Mouse (Mus musculus): Measurements from ENCODE around the gene Acd. TPM values are rescaled to one million over a fixed set of nuclear protein-coding genes. Genes with fewer than 3 reads are reported as not detected.
A peak's percentile ranks its signal among the peaks of the same experiment; 100 is the strongest.

Acd gene
- polyA plus RNA-seq, 1 experiment from 2014 or later, result 67.6 TPM

- Histone ChIP-seq H3K4me3 (ENCODE audit: low read length) (no peak overlapping the region), H3K27me3 (ENCODE audit: insufficient read depth, low read length) (no peaks in the 10 kb centered on the region), H3K4me2 (replicated peaks; ENCODE audit: low read depth, low read length) (no peak overlapping the region), H3K9me3 (ENCODE audit: low read length) (no peaks in the 10 kb centered on the region), H3K9ac (replicated peaks; ENCODE audit: low read length) (no peak overlapping the region), H3K36me3 (ENCODE audit: insufficient read depth, low read length) (peaks cover 19% of the 10 kb centered on the region), H3K4me1 (ENCODE audit: insufficient read depth, low read length) (peaks cover 33% of the 10 kb centered on the region), H3K27ac (ENCODE audit: low read length) (no peak overlapping the region)
- 92% methylated on average over 34 of the region's 34 CpGs for WGBS
- ATAC-seq (ENCODE audit: low FRiP score, low TSS enrichment), result no peak
These were observed 3.4 kb upstream of the Acd start for GRCm38 (mm10) chr8:105704146-105704812.

- Histone ChIP-seq H3K9ac (replicated peaks; ENCODE audit: low read length) (no peak overlapping the region), H3K4me2 (replicated peaks; ENCODE audit: low read depth, low read length) (no peak overlapping the region), H3K27ac (ENCODE audit: low read length) (no peak overlapping the region), H3K36me3 (ENCODE audit: insufficient read depth, low read length) (peaks cover 29% of the 10 kb centered on the region), H3K27me3 (ENCODE audit: insufficient read depth, low read length) (no peaks in the 10 kb centered on the region), H3K9me3 (ENCODE audit: low read length) (no peaks in the 10 kb centered on the region), H3K4me3 (ENCODE audit: low read length) (no peak overlapping the region), H3K4me1 (ENCODE audit: insufficient read depth, low read length) (peaks cover 33% of the 10 kb centered on the region)
- ATAC-seq (ENCODE audit: low FRiP score, low TSS enrichment), result no peak
- WGBS, result 91% methylated on average over 24 of the region's 24 CpGs
These were observed 2.0 kb upstream of the Acd start for GRCm38 (mm10) chr8:105702731-105703415.

- Histone ChIP-seq H3K9me3 (ENCODE audit: low read length) (no peaks in the 10 kb centered on the region), H3K4me1 (ENCODE audit: insufficient read depth, low read length) (peaks cover 29% of the 10 kb centered on the region), H3K36me3 (ENCODE audit: insufficient read depth, low read length) (peaks cover 38% of the 10 kb centered on the region), H3K4me3 (ENCODE audit: low read length) (peak overlapping the region; percentile 71), H3K27me3 (ENCODE audit: insufficient read depth, low read length) (no peaks in the 10 kb centered on the region), H3K27ac (ENCODE audit: low read length) (peak overlapping the region; percentile 65), H3K4me2 (replicated peaks; ENCODE audit: low read depth, low read length) (peak overlapping the region; percentile 93), H3K9ac (replicated peaks; ENCODE audit: low read length) (peak overlapping the region; percentile 74)
- 39% methylated on average over 18 of the region's 18 CpGs for WGBS
- ATAC-seq (ENCODE audit: low FRiP score, low TSS enrichment), result 0 out of 2 replicates have a peak, but pooled peaks have one; percentile 6
These were observed 1.1 kb upstream of the Acd start for GRCm38 (mm10) chr8:105702001-105702401.

DNA sequence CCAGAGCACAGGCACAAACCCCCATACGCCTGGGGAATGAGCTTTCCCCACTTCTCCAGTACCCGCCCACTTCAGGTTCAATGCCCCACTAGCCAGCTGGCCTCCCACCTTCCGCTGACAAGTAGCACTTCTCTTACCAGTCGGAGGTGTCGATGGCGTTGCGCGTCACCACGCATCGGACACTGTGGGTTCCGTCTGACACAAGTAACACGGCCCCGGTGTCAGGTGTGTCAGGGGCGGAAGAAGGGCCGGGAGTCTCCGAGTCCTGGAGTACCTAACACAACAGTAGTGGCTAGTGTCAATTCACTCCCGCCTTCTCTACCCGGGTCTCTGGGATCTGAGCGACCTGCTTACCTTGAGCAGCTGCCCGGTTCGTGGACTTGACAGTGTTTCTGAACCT, 336 bp downstream of the Acd start:
- WGBS, result under 1% methylated on average over 21 of the region's 21 CpGs
- Histone ChIP-seq H3K4me1 (ENCODE audit: insufficient read depth, low read length) (peaks cover 19% of the 10 kb centered on the region), H3K9me3 (ENCODE audit: low read length) (no peaks in the 10 kb centered on the region), H3K27ac (ENCODE audit: low read length) (peak overlapping the region; percentile 95), H3K9ac (replicated peaks; ENCODE audit: low read length) (peak overlapping the region; percentile 74), H3K4me3 (ENCODE audit: low read length) (peak overlapping the region; percentile 71), H3K36me3 (ENCODE audit: insufficient read depth, low read length) (peaks cover 41% of the 10 kb centered on the region), H3K4me2 (replicated peaks; ENCODE audit: low read depth, low read length) (peak overlapping the region; percentile 93), H3K27me3 (ENCODE audit: insufficient read depth, low read length) (no peaks in the 10 kb centered on the region)
- peak; percentile 39 for ATAC-seq (ENCODE audit: low FRiP score, low TSS enrichment)

GRCm38 (mm10) chr8:105699488-105700215, 1.2 kb downstream of the Acd start:
- 89% methylated on average over 11 of the region's 11 CpGs for WGBS
- ATAC-seq (ENCODE audit: low FRiP score, low TSS enrichment), result no peak

DNA sequence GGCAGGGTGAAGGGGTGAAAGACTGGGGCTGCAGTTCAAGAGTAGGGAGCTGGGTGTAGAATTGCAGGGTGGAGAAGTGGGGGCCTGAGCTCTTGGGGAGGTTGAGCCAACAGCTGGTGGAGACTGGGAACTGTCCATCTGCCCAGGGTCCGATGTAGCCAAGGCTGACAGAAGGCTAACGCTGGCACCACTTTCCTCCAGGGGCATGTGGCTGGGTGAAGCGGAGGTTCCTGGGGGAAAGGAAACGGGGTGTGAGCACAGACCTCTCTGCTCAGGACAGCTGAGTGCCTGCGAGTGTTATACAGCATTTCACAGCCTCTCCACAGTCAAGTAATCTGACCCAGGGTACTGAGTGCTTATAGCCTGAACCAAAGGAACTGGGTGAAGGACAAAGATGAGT, 2.2 kb downstream of the Acd start:
- Histone ChIP-seq H3K4me3 (ENCODE audit: low read length) (no peak overlapping the region), H3K9me3 (ENCODE audit: low read length) (no peaks in the 10 kb centered on the region), H3K27me3 (ENCODE audit: insufficient read depth, low read length) (no peaks in the 10 kb centered on the region), H3K4me1 (ENCODE audit: insufficient read depth, low read length) (peaks cover 28% of the 10 kb centered on the region), H3K9ac (replicated peaks; ENCODE audit: low read length) (no peak overlapping the region), H3K36me3 (ENCODE audit: insufficient read depth, low read length) (peaks cover 33% of the 10 kb centered on the region), H3K27ac (ENCODE audit: low read length) (no peak overlapping the region), H3K4me2 (replicated peaks; ENCODE audit: low read depth, low read length) (no peak overlapping the region)
- no peak for ATAC-seq (ENCODE audit: low FRiP score, low TSS enrichment)
- 92% methylated on average over 5 of the region's 5 CpGs for WGBS

More at GRCm38 (mm10) chr8:105699488-105700215, 1.2 kb downstream of the Acd start:
- Histone ChIP-seq H3K36me3 (ENCODE audit: insufficient read depth, low read length) (peaks cover 41% of the 10 kb centered on the region), H3K4me2 (replicated peaks; ENCODE audit: low read depth, low read length) (peak overlapping the region; percentile 93), H3K9me3 (ENCODE audit: low read length) (no peaks in the 10 kb centered on the region), H3K27ac (ENCODE audit: low read length) (no peak overlapping the region), H3K4me1 (ENCODE audit: insufficient read depth, low read length) (peaks cover 19% of the 10 kb centered on the region), H3K9ac (replicated peaks; ENCODE audit: low read length) (peak overlapping the region; percentile 74), H3K27me3 (ENCODE audit: insufficient read depth, low read length) (no peaks in the 10 kb centered on the region), H3K4me3 (ENCODE audit: low read length) (peak overlapping the region; percentile 71)

GRCm38 (mm10) chr8:105697196-105697780, 3.6 kb downstream of the Acd start:
- Histone ChIP-seq H3K9me3 (ENCODE audit: low read length) (no peaks in the 10 kb centered on the region), H3K27ac (ENCODE audit: low read length) (no peak overlapping the region), H3K27me3 (ENCODE audit: insufficient read depth, low read length) (no peaks in the 10 kb centered on the region), H3K9ac (replicated peaks; ENCODE audit: low read length) (no peak overlapping the region), H3K4me3 (ENCODE audit: low read length) (no peak overlapping the region), H3K36me3 (ENCODE audit: insufficient read depth, low read length) (peaks cover 26% of the 10 kb centered on the region), H3K4me2 (replicated peaks; ENCODE audit: low read depth, low read length) (no peak overlapping the region), H3K4me1 (ENCODE audit: insufficient read depth, low read length) (peaks cover 28% of the 10 kb centered on the region)
- no peak for ATAC-seq (ENCODE audit: low FRiP score, low TSS enrichment)
- WGBS, result 90% methylated on average over 17 of the region's 17 CpGs

DNA sequence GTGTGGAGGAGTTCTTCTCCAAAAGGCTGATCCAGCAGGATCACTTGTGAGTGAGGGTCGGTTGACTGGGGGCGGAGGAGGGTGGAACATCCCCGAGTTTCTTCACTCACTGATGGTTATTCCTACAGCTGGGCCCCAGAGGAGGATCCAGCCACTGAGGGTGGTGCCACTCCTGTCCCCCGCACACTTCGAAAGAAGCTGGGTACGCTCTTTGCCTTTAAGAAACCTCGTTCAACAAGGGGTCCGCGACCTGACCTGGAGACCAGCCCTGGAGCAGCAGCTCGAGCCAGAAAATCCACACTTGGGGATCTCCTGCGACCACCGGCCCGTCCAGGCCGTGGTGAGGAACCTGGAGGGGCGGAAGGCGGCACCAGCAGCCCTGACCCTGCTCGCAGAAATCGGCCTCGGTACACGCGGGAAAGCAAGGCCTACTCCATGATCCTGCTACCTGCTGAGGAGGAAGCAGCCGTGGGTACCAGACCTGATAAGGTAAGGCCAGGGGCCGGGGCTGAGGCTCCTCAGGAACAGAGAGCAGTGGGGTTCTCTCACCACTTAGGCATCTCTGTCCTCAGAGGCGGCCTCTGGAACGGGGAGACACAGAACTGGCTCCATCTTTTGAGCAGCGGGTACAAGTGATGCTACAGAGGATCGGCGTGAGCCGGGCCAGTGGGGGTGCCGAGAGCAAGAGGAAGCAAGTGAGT, 5.7 kb downstream of the Acd start:
- H3K4me2 ChIP-seq (replicated peaks; ENCODE audit: low read depth, low read length), result no peak overlapping the region
- H3K9ac ChIP-seq (replicated peaks; ENCODE audit: low read length), result no peak overlapping the region
- H3K4me3 ChIP-seq (ENCODE audit: low read length), result no peak overlapping the region
- no peak overlapping the region for H3K27ac ChIP-seq (ENCODE audit: low read length)
- peaks cover 18% of the 10 kb centered on the region for H3K4me1 ChIP-seq (ENCODE audit: insufficient read depth, low read length)
- no peak for ATAC-seq (ENCODE audit: low FRiP score, low TSS enrichment)
- H3K9me3 ChIP-seq (ENCODE audit: low read length), result no peaks in the 10 kb centered on the region
- 80% methylated on average over 30 of the region's 30 CpGs for WGBS
- no peaks in the 10 kb centered on the region for H3K27me3 ChIP-seq (ENCODE audit: insufficient read depth, low read length)
- H3K36me3 ChIP-seq (ENCODE audit: insufficient read depth, low read length), result peaks cover 26% of the 10 kb centered on the region

DNA sequence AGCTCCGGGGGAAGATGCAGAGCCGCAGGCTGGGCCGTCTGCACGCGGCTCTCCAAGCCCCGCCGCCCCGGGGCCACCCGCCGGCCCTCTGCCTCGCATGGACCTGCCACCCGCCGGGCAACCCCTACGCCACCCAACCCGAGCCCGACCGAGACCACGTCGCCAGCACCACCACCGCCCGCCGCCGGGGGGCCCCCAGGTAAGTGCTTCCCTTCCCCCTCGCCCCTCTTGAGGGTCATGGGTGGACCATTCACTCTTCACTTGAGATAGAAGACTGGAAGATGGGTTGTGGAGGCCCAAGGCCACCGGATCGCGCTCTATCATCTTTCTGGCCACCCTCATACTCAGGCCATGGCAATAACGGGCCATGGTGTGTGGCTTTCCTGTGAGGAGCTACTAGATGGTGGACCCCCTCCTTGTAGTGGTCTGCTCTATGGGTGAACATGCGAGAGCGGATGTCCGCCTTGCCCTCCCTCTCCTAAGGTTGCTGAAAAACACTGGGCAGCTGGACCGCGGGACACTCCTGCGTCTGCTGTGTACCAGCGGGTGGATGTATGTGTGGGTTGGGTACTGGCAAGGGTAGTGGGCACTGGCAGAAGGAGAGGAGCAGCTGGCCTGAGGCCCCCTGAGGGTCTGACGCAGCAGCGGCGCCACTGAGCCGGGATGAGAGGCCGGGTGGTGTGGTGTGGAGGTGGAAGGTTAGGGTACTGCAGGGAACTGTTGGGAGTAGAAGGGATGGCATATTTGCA, 6.7 kb downstream of the Acd start:
- peak; percentile 14 for ATAC-seq (ENCODE audit: low FRiP score, low TSS enrichment)
- peaks cover 26% of the 10 kb centered on the region for H3K36me3 ChIP-seq (ENCODE audit: insufficient read depth, low read length)
- H3K4me2 ChIP-seq (replicated peaks; ENCODE audit: low read depth, low read length), result peak overlapping the region; percentile 99
- H3K4me1 ChIP-seq (ENCODE audit: insufficient read depth, low read length), result peaks cover 11% of the 10 kb centered on the region
- peak overlapping the region; percentile 50 for H3K4me3 ChIP-seq (ENCODE audit: low read length)
- 9% methylated on average over 35 of the region's 40 CpGs for WGBS
- H3K27me3 ChIP-seq (ENCODE audit: insufficient read depth, low read length), result no peaks in the 10 kb centered on the region
- no peak overlapping the region for H3K27ac ChIP-seq (ENCODE audit: low read length)
- H3K9me3 ChIP-seq (ENCODE audit: low read length), result no peaks in the 10 kb centered on the region
- peak overlapping the region; percentile 58; the same call in 1 of the 2 replicates for H3K9ac ChIP-seq (replicated peaks; ENCODE audit: low read length)
